Mouse (Mus musculus): ENCODE data around the gene Nalcn.

Nalcn gene

DNA sequence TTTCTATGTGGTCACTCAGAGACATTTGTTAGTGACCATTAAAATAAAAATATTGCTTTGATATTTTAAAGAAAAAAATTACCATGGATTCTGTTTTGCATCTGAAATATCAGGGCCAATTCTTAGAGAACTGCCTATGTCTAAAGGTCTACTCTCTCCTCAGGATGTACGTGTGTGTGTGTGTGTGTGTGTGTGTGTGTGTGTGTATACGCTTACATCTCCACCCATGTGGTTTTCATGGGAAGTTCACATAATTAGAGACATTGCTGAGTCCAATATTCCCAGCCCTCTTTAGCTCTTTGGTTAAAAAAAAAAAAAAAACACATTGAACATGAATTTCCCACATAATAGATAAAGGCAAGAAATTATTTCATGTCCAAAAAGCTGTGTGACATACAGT, 114.0 kb downstream of the Nalcn start:
- DNase-seq (ENCODE audit: low read depth, low spot score) = no peak

DNA sequence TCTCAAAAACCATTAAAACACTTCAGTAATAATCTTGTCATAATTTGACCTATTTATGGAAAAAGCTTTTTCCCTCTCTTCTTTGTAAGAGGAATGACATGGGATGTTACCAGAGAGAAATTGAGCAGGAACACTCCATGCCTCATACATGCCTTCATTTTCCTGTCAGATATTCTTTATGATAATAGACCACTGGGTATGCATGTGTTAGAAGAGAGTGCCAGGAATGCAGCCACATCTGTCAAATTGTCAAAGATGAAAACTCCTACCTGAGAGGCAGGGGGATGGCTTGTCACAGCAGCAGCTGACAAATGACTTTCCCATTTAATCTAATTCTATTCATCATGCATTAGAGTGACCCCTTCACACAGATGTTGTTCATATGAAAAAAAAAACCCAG, 131.4 kb downstream of the Nalcn start:
- DNase-seq (ENCODE audit: low read depth, low spot score) = no peak

DNA sequence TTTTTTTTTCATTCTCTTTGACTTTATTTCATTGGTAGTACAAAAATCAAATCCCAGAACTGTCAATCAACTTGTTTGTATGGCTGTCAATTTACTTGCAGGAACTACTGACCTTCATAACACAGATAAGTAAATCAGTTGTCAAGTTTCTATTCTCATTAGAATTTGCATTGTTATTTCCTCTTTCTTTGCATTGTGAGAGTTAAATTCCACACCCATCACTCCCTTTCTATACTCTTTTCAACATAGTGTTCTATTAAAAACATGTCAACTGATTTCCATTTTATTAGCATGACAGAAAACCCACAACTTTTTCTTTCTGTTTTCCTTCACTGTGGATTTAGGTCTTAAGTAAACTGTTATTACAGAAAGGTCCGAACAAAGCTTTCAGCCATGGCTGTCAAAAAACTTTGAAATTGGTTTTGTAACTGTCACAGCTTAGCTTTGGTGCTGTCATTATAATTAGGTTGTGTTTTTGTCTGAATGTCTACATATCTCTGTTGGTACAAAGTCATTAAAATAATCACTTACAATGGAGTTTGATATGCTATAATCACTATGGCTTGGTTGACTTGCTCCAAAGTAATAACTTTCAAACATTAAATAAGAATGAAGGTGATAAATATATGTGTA, 138.3 kb downstream of the Nalcn start:
- no peak for DNase-seq (ENCODE audit: low read depth, low spot score)

DNA sequence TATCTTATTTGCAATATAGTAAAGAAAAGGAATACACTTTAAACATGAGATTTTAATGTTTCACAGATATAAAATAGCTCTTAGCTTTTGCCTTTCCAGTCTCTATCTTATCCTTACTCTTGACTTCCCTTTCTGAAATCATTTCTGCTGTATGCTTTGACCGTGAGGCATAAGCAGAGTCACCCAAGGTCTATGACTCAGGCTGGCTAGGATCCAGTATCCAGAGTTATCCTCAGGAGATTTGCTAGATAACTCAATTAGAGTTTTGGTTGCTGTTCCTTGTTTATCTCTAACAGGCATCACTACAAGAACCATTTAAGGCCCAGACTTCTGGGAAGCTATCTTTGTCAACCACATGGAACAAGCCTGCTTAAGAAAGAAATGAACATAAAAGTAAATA, 164.9 kb downstream of the Nalcn start:
- no peak for DNase-seq (ENCODE audit: low read depth, low spot score)

DNA sequence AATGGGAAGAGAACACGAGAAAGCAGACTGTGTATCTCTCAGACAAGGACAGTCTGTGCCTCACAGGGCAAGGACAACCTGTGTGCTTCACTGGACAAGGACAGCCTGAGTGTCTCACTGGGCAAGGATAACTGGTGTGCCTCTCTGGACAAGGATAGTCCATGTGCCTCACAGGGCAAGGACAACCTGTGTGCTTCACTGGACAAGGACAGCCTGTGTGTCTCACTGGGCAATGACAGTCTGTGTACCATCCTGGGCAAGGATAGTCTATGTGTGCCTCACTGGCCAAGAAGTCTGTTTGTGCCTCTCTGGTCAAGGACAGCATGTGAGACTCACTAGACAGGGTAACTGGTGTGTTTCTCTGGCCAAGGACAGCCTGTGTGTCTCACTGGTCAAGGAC, 180.9 kb downstream of the Nalcn start:
- no peak for DNase-seq (ENCODE audit: low read depth, low spot score)

DNA sequence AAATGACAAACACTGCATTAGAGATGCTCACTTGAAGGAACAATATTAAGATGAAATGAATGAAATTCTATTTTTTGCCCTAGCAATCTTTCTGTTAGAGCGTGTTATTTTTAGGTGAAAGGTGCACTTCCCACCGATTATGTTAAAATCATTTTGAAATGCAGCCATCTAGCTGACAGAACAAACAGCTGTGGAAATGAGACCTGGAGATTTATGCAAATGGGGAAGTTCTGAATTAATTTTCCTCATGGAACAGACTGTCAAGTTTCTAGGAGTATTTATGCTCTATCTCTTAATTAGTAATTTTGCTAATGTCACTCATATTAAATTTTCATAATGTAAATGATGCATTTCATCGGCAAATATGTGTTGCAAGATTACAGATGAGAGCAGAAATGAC, 191.4 kb downstream of the Nalcn start:
- peak; percentile 8 for DNase-seq (ENCODE audit: low read depth, low spot score)

DNA sequence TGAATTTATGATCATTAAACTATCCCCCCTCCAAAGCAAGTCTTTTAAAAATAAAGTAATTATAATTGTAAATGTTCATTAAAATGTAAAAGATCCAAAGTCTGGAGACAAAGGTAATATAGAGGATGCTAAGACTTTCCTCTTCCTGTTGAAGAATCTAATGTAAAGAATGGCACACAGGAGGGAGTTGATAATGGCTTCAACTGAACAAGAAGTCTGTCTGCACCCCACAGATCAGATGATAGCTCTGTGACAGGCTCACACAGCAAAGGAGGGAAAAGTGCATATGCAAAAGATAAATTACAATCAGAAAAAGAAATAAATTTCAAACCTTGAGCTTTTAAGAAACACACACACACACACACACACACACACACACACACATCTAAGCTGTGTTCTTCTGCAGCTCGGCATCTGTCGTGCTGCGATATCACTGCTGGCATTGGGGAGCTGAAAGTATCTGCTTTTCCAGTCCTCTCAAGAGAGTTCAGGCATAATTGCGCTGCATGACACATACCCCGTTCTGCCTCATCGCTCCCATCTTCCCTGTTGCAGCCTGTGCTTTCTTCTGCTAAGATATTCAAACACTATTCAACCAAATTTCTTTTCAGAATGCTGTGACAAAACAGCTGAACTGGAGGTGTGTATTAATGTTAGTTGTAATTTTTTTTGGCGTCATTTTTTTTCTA, 250.6 kb downstream of the Nalcn start:
- no peak for DNase-seq (ENCODE audit: low read depth, low spot score)

DNA sequence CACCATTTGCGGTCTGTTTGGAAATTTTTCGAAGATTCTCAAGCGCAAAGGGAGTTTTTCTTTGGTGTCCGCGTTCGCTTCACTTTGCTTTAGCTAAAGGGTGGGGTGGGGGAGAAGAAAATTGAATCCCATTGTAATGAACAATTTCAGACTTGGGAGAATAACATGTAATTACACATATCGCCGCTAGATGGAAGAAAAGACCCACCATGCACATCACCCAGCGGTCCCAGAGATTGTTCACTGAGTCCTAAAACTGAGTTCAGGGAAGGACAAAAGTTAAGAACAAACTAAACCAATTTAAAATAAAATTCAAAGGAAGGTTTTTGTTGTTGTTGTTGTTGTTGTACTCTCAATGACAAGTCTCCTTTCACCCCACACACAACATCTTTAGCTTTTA, 255.4 kb downstream of the Nalcn start:
- DNase-seq (ENCODE audit: low read depth, low spot score) = peak; percentile 47

DNA sequence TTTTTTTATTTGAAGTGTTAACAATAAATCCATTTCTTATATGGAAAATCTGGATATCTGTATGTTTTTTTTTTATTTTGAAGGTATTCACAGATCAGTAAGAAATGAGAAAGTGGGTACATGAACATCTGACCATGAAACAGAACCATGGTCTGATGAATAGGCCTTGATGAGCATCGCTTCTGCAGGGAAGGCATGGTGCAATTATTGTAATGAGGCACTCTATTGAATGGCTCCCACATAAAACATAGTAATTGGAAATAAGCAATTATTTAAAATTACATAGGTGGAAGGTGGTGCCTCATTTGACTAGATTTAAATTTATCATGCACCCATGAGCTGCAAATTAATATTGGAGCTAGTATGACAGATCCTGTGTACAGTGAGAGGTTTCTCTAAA, 267.3 kb downstream of the Nalcn start:
- no peak for DNase-seq (ENCODE audit: low read depth, low spot score)

DNA sequence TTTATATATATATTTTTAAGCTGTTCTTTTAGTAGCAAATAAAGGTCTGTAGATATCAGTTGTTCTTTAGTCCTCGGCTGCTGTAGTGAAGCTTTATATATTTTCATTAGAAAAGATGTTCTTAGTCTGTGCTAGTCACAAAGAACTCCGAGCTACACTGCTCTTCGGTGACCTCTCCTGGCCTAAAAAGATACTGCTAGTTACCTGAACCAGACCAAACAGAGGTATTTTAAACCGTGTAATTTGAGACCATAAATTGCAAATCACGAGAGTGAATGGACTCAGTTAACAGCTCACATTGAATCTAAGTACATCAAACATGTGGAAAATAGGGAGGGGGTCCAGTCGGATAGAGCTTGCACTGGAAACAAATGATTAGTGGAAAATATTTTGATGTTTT, 274.0 kb downstream of the Nalcn start:
- no peak for DNase-seq (ENCODE audit: low read depth, low spot score)

DNA sequence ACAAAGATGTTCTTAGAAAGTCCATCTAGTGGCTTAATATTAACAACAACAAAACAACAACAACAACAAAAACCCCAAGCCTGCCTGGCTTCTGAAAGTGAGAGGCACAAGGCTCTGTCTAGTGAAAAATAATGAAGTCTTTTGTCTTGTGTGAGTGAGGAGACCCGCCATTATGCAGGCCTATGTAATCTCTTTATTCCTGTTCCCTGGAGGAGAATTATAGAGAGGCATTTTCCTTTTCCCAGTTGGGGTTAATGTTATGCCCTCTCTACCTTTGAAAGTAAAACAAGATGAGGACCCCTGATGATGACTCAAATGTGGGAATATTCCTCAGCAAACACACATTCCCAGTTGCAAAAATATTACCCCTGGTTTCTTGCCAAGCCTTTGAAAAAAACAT, 295.1 kb downstream of the Nalcn start:
- no peak for DNase-seq (ENCODE audit: low read depth, low spot score)

DNA sequence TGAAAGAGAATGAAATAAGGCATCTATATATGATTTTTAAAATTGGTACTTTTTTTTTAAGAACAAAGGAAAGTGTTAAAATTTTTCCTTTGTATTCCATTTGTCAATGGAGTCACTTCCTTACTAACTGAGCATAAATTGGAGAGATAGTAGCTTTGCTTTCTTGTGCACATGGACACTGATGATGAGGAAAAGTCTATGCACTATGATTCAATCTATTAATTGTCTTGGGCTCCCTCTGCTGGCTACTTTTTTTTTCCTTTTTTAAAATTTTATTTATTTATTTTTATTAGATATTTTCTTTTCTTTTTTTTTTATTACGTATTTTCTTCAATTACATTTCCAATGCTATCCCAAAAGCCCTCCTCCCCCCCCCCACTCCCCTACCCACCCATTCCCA, 312.6 kb downstream of the Nalcn start:
- no peak for DNase-seq (ENCODE audit: low read depth, low spot score)

DNA sequence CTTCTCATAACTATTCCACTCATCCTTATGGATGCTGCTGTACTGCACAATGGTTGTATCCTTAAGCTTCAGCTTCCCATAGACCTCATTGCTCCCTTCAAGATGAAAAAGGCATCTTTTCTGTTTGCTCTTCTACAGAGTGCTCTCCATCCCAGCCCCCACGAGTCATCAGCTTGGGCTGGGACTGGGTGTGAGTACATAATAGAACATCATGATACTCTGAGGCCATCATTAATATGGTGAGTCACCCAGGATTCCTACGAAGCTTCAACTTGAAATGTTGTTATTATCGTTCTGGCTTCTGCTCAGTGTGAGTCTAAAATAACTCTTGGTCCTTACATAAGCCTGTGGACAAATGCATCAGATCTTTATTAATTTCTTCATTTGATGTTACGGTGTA, 314.6 kb downstream of the Nalcn start:
- DNase-seq (ENCODE audit: low read depth, low spot score) = no peak

DNA sequence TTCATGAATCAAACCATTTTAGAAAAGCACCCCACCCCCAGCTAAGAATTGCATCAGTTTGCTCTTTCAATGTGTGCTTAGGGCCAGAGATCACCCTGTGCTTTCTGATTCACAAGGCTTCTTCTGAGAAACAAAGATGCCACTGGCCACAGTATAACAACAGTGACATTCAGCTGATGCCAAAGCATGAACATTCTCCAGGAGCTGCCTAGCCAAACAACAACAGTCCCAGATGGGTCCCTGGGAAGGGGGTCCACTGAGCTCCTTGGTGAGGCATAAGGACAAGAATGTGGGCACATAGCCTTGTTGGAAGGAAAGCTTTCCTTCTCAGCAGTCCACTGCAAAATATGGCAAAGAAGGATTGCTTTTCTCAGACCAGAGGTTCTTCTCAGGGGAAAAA, 330.9 kb downstream of the Nalcn start:
- no peak for DNase-seq (ENCODE audit: low read depth, low spot score)

DNA sequence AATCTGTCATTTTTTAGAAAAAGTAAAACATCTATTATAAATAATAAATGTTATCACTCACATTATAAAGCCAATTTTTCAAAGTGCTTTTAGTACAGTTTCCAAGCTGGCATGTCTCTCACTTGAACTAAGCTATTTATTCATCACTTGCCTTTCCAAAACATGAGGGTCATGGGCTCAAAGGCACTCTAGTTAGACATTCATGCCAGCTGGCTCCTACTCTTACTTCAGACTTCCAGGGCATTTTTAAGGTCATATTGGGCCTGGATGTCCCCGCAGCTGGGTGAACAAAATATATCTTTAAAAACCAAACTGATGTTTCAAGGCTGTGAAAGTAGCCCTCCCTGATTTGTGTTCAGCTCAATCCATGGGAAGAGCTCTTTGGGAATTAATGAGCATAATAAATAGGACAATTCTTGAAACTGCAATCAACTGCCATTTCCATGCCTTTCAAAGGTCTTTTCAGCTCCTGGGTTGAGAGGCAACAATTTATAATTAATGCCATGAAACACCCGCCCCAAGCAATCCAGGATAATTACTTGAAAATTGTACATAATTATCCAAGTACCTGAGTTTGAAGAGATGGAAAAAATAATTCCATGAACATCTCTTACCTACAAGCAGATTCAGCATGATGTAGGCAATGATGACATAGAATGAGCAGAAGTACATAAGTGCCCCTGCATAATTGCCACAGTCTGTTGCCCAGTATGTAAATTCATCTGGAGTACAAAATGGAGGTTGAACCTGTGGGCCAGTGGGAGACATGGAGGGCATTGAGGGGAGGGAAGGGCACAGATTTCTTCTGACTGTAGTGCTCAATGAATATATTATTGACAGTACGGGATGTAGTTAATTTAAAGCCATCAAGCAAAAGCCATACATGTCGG, 335.6 kb downstream of the Nalcn start:
- no peak for DNase-seq (ENCODE audit: low read depth, low spot score)

DNA sequence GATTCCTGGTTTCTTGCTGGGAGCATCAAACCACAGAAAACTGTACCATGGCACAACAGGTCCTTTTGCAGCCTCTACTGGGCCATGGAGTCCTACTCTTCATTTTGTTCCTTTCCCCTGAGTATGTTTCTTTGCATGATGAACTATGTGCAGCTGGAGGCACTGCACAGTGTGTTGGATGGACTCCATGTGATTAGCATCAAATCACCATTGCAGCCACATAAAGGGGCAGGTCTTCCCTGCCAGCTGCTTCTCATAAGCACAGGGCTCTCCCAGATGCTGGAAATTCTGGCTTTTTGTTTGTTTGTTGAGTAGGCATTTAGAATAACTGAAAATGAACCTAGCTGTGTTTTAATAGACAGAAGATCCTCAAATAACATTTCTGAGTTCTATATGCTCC, 344.8 kb downstream of the Nalcn start:
- DNase-seq (ENCODE audit: low read depth, low spot score) = no peak

DNA sequence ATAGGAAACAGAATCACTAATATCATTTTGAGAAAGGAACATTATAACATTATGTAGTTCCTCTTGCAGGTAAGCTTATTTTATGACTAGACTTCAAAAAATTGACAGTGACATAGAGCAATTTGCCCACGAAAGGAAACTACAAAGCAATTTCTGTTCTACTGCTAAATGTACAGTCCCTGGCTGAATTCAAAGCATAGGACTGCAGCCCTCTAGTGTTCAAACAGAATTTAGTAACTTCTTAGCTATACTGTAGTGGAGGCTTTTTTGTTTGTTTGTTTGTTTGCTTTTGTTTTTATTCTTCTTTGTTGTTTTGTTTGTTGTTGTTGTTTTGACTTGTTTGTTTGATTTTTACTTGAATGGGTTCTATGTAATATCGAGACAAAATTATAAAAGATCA, 354.8 kb downstream of the Nalcn start:
- DNase-seq (ENCODE audit: low read depth, low spot score) = no peak

DNA sequence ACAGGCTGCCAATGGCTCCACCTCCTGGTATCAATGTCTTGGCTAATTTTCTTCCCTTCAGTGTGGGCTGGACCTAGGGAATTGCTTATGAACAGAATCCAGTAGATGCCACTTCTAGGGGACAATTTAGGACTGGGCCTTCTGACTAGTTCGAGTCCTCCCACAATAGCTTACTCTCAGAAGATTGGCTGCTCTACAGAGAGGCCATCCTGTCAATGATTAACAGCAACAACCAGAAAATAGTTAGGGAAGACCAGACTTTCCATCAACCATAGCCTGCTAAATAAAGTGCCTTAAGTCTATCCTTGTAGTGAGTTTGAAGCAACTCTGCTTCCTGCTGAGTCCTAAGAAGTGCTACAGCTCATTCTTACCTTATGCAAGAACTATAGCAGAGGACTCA, 386.2 kb downstream of the Nalcn start:
- DNase-seq (ENCODE audit: low read depth, low spot score) = no peak

DNA sequence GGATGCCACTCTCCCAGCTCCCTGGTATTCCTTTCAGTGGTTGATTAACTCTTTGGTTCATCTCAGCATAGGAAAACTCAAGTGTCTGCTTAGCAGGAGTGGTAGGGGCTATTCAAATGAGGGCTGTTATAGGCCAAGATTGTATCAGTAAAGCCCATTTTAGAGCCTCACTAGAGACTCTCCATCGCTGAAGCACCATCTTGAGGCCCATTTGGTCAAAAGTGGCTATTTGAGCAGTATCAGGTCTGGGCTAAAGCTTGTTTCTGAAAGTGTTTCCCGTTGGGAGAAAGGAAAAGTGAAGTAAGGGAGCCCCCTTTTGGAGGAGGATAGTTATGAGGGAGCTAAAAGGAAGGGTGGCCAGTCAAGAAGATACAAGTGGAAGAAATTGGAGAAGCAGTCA, 387.0 kb downstream of the Nalcn start:
- no peak for DNase-seq (ENCODE audit: low read depth, low spot score)

DNA sequence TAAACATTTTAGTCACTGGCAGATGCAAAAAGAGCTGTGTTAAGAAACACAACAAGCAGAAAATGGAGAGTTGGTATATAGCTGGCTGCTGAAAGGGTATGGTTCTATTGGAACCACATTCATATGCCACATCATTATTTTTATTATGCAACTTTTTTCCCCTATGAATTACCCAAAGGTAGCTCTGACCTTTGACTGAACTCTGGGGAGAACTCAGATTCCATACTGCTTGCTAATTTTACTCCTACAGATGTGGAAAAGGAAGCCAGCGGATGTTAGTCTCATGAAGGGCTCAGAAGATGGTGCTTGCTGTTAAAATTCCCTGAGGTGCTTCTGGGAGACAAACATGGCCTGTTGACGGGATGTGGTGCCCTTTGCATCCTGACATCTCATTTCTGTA, 389.9 kb downstream of the Nalcn start:
- no peak for DNase-seq (ENCODE audit: low read depth, low spot score)

DNA sequence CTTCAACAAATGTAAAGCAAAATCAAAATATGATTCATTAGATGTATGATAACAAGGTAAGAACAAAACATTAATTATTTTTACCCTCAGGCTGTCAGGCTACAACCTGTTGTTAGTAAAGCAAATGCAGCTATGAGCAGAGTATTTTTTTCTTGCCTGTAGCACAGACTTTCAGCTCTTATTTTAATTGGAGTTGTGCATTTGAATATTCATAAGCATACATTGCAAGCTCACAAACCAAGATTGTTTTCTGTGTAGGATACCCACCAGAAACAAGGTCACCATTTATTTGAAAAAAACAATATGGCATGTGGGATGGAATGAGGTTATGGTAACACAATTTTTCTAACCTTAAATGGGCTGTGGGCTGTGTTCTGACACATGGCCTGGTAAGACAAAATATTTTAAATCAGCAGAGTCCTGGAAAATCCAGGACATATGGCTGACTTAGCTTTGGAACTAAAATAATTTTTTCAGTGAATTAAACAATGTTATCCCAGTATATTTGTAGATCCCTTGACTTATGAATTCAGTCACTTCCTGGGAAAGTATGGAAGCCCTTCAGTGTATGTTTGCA, 394.2 kb downstream of the Nalcn start:
- no peak for DNase-seq (ENCODE audit: low read depth, low spot score)
